Mouse (Mus musculus) hindbrain, embryonic 14.5 days (tissue): ENCODE measurements at regions not wholly inside any gene's neighbourhood (a gene's known extent, or its start where the extent isn't known, plus 50 kb on each side); places are given as distances from the start of the nearest gene placed in this dataset.
A peak's percentile ranks its signal among the peaks of the same experiment; 100 is the strongest.

Experiments used
- ATAC-seq: fragments of 200-750 bp; cut with Nextera tagmentation; 2 replicates; pipeline ENCODE4 v1.8.0; 2017; ENCODE audit warnings: moderate number of reproducible peaks, mild to moderate bottlenecking, moderate TSS enrichment, moderate library complexity; ENCODE audit not compliant: low FRiP score
- DNase-seq: peaks from one replicate; pipeline ENCODE4 v3.0.0-alpha.2; 2015; ENCODE audit warnings: low spot score
- H3K27ac ChIP-seq: fragments of 300-500 bp; sonication (generic); 2 replicates; pipeline ENCODE4 v1.5.1; 2014; ENCODE audit warnings: mild to moderate bottlenecking, moderate library complexity
- H3K27me3 ChIP-seq: fragments of 300-500 bp; sonication (generic); 2 replicates; pipeline ENCODE4 v1.6.1; 2014; ENCODE audit warnings: mild to moderate bottlenecking, low read length, mixed read lengths; ENCODE audit not compliant: control insufficient read depth, insufficient read depth
- H3K36me3 ChIP-seq: fragments of 300-500 bp; sonication (generic); replicated peaks from 2 replicates; pipeline ENCODE4 v1.6.1; 2014; ENCODE audit not compliant: control insufficient read depth, insufficient read depth
- H3K4me1 ChIP-seq: fragments of 300-500 bp; sonication (generic); replicated peaks from 2 replicates; pipeline ENCODE4 v1.6.1; 2014; ENCODE audit warnings: antibody characterized with exemption, low read length, mixed read lengths; ENCODE audit not compliant: control insufficient read depth, insufficient read depth
- H3K4me2 ChIP-seq: fragments of 300-500 bp; sonication (generic); replicated peaks from 2 replicates; pipeline ENCODE4 v1.6.1; 2014; ENCODE audit warnings: mild to moderate bottlenecking, moderate library complexity
- H3K4me3 ChIP-seq: fragments of 300-500 bp; sonication (generic); replicated peaks from 2 replicates; pipeline ENCODE4 v1.5.1; 2014; ENCODE audit warnings: mild to moderate bottlenecking, low read length
- H3K9ac ChIP-seq: fragments of 300-500 bp; sonication (generic); 2 replicates; pipeline ENCODE4 v1.6.1; 2014
- H3K9me3 ChIP-seq: fragments of 300-500 bp; sonication (generic); 2 replicates; pipeline ENCODE4 v1.6.1; 2016; ENCODE audit warnings: low read length; ENCODE audit not compliant: control insufficient read depth
- WGBS: fragments of 180-500 bp; shearing (Covaris S2); extraction: QIAGEN DNeasy Blood & Tissue Kit; methylation state at CpG from one replicate; pipeline ENCODE4 v1.1.7; 2014; 5-methylcytosine and 5-hydroxymethylcytosine counted together

- 29% methylated on average over 4 of the region's 4 CpGs for WGBS
- ATAC-seq = peak; percentile 51; the same call in 1 of the 2 replicates
- no peaks in the 10 kb centered on the region for H3K27me3 ChIP-seq
Measured at GRCm38 (mm10) chr5:43102000-43102459, 130.9 kb upstream of the Cpeb2 start.

GRCm38 (mm10) chr5:43102590-43102989, 130.4 kb upstream of the Cpeb2 start:
- Histone ChIP-seq H3K4me2 (no peak overlapping the region), H3K36me3 (no peaks in the 10 kb centered on the region), H3K9ac (no peak overlapping the region), H3K4me1 (peaks cover 5% of the 10 kb centered on the region; the same call in 1 of the 2 replicates), H3K27me3 (no peaks in the 10 kb centered on the region), H3K9me3 (no peaks in the 10 kb centered on the region), H3K27ac (no peak overlapping the region), H3K4me3 (no peak overlapping the region)
- DNase-seq (peak; percentile 24), ATAC-seq (no peak; the same call in 1 of the 2 replicates)
- WGBS = 47% methylated on average over 3 of the region's 3 CpGs

More at GRCm38 (mm10) chr5:43102000-43102459, 130.9 kb upstream of the Cpeb2 start:
- no peak overlapping the region for H3K9ac ChIP-seq
- H3K4me3 ChIP-seq = no peak overlapping the region
- DNase-seq = peak; percentile 24
- H3K36me3 ChIP-seq = no peaks in the 10 kb centered on the region
- H3K4me2 ChIP-seq = no peak overlapping the region
- no peaks in the 10 kb centered on the region for H3K9me3 ChIP-seq
- peaks cover 5% of the 10 kb centered on the region; the same call in 1 of the 2 replicates for H3K4me1 ChIP-seq
- no peak overlapping the region for H3K27ac ChIP-seq

GRCm38 (mm10) chr5:43103728-43104127, 129.2 kb upstream of the Cpeb2 start:
- Histone ChIP-seq H3K27me3 (no peaks in the 10 kb centered on the region), H3K4me1 (peaks cover 5% of the 10 kb centered on the region; the same call in 1 of the 2 replicates), H3K9me3 (no peaks in the 10 kb centered on the region), H3K36me3 (no peaks in the 10 kb centered on the region), H3K4me3 (no peak overlapping the region), H3K9ac (no peak overlapping the region), H3K27ac (no peak overlapping the region), H3K4me2 (no peak overlapping the region)
- WGBS = 85% methylated on average over 7 of the region's 7 CpGs
- DNase-seq = no peak
- ATAC-seq = peak; percentile 25; the same call in 1 of the 2 replicates

GRCm38 (mm10) chr5:43105528-43105927, 127.4 kb upstream of the Cpeb2 start:
- H3K27ac ChIP-seq = no peak overlapping the region
- H3K9me3 ChIP-seq = no peaks in the 10 kb centered on the region
- H3K9ac ChIP-seq = no peak overlapping the region
- no peak for DNase-seq
- H3K4me2 ChIP-seq = no peak overlapping the region
- no peaks in the 10 kb centered on the region for H3K27me3 ChIP-seq
- ATAC-seq = no peak
- WGBS = 79% methylated on average over 5 of the region's 5 CpGs
- H3K4me3 ChIP-seq = no peak overlapping the region
- H3K4me1 ChIP-seq = peaks cover 5% of the 10 kb centered on the region; the same call in 1 of the 2 replicates
- H3K36me3 ChIP-seq = no peaks in the 10 kb centered on the region

GRCm38 (mm10) chr5:43107436-43108259, 125.3 kb upstream of the Cpeb2 start:
- Histone ChIP-seq H3K36me3 (no peaks in the 10 kb centered on the region), H3K27me3 (no peaks in the 10 kb centered on the region), H3K4me3 (no peak overlapping the region), H3K9me3 (no peaks in the 10 kb centered on the region), H3K4me1 (no peaks in the 10 kb centered on the region; the same call in 1 of the 2 replicates), H3K4me2 (no peak overlapping the region), H3K9ac (no peak overlapping the region), H3K27ac (peak overlapping the region; percentile 49)
- DNase-seq (no peak), ATAC-seq (peak; percentile 55)
- WGBS = 71% methylated on average over 9 of the region's 9 CpGs

- Histone ChIP-seq H3K36me3 (no peaks in the 10 kb centered on the region), H3K9me3 (no peaks in the 10 kb centered on the region), H3K9ac (no peak overlapping the region), H3K27ac (0 out of 2 replicates have a peak overlapping the region, but pooled peaks have one; percentile 49), H3K27me3 (no peaks in the 10 kb centered on the region), H3K4me2 (no peak overlapping the region), H3K4me3 (no peak overlapping the region), H3K4me1 (no peaks in the 10 kb centered on the region; the same call in 1 of the 2 replicates)
- ATAC-seq (peak; percentile 61), DNase-seq (no peak)
- 71% methylated on average over 2 of the region's 2 CpGs for WGBS
Measured at GRCm38 (mm10) chr5:43108260-43108589, 124.7 kb upstream of the Cpeb2 start.

- no peak overlapping the region for H3K27ac ChIP-seq
- DNase-seq (no peak), ATAC-seq (no peak)
- no peaks in the 10 kb centered on the region for H3K27me3 ChIP-seq
- no peak overlapping the region for H3K4me2 ChIP-seq
- H3K36me3 ChIP-seq = no peaks in the 10 kb centered on the region
- H3K9me3 ChIP-seq = no peaks in the 10 kb centered on the region
- no peak overlapping the region for H3K4me3 ChIP-seq
- H3K9ac ChIP-seq = no peak overlapping the region
- H3K4me1 ChIP-seq = no peaks in the 10 kb centered on the region; the same call in 1 of the 2 replicates
- WGBS = 88% methylated on average over 5 of the region's 5 CpGs
Measured at GRCm38 (mm10) chr5:43110122-43110521, 122.8 kb upstream of the Cpeb2 start.

- no peaks in the 10 kb centered on the region for H3K36me3 ChIP-seq
- no peaks in the 10 kb centered on the region; the same call in 1 of the 2 replicates for H3K4me1 ChIP-seq
- no peak overlapping the region for H3K27ac ChIP-seq
- no peaks in the 10 kb centered on the region for H3K9me3 ChIP-seq
- H3K4me3 ChIP-seq = no peak overlapping the region
- DNase-seq = no peak
- no peak overlapping the region for H3K4me2 ChIP-seq
- H3K27me3 ChIP-seq = no peaks in the 10 kb centered on the region
- ATAC-seq = no peak
- 92% methylated on average over 2 of the region's 2 CpGs for WGBS
- H3K9ac ChIP-seq = no peak overlapping the region
Measured at GRCm38 (mm10) chr5:43111740-43112139, 121.2 kb upstream of the Cpeb2 start.

- Histone ChIP-seq H3K4me2 (no peak overlapping the region), H3K27ac (no peak overlapping the region), H3K9ac (no peak overlapping the region), H3K27me3 (no peaks in the 10 kb centered on the region), H3K4me1 (no peaks in the 10 kb centered on the region), H3K4me3 (no peak overlapping the region), H3K36me3 (no peaks in the 10 kb centered on the region), H3K9me3 (no peaks in the 10 kb centered on the region)
- 78% methylated on average over 12 of the region's 12 CpGs for WGBS
- ATAC-seq = no peak
- no peak for DNase-seq
Measured at GRCm38 (mm10) chr5:43113405-43114119, 119.4 kb upstream of the Cpeb2 start.
